Mouse (Mus musculus): Measurements from ENCODE around the gene Mia2. TPM values are rescaled to one million over a fixed set of nuclear protein-coding genes. Genes with fewer than 3 reads are reported as not detected.
"Not testable (repeated sequence)": the region's sequence is repeated elsewhere in the genome, so short reads cannot be mapped to it uniquely, and the experiment has no call there.

The Mia2 gene
- total RNA-seq, 2 experiments from 2014 or later = 91.4 to 103 TPM

- not testable (repeated sequence) for DNase-seq
Measured at GRCm38 (mm10) chr12:59241031-59241430, 145.4 kb downstream of the Mia2 start.

Small RNA genes lying within 50 kb of the gene (microRNA-seq; reads per million reads assigned to microRNA genes)
- gene Gm27284 = 0 reads per million in 2 experiments

Other genes with a start within 250 kb of the Mia2 start
- gene Sec23a, start 83.8 kb upstream of the Mia2 start, total RNA-seq (2021) = 10 to 100 TPM; 42.9 to 44.3 TPM
- gene Gemin2, start 82.4 kb upstream of the Mia2 start, total RNA-seq (2021) = 1 to 10 TPM; 6.0 to 6.1 TPM
- gene Trappc6b, start 34.3 kb upstream of the Mia2 start, total RNA-seq (2021) = 10 to 100 TPM; 74.0 to 80.0 TPM
- 10 to 100 TPM; 24.4 to 26.9 TPM for gene Pnn, start 28.9 kb upstream of the Mia2 start, total RNA-seq (2021)
- 1 to 10 TPM; 5.7 to 7.0 TPM for gene Fbxo33, start 123.9 kb downstream of the Mia2 start, total RNA-seq (2021)